Mouse (Mus musculus): ENCODE data around the gene Rab7b. TPM values are rescaled to one million over a fixed set of nuclear protein-coding genes. Genes with fewer than 3 reads are reported as not detected.

Rab7b gene
- polyA plus RNA-seq, 1 experiment, result 1.5 TPM

DNA sequence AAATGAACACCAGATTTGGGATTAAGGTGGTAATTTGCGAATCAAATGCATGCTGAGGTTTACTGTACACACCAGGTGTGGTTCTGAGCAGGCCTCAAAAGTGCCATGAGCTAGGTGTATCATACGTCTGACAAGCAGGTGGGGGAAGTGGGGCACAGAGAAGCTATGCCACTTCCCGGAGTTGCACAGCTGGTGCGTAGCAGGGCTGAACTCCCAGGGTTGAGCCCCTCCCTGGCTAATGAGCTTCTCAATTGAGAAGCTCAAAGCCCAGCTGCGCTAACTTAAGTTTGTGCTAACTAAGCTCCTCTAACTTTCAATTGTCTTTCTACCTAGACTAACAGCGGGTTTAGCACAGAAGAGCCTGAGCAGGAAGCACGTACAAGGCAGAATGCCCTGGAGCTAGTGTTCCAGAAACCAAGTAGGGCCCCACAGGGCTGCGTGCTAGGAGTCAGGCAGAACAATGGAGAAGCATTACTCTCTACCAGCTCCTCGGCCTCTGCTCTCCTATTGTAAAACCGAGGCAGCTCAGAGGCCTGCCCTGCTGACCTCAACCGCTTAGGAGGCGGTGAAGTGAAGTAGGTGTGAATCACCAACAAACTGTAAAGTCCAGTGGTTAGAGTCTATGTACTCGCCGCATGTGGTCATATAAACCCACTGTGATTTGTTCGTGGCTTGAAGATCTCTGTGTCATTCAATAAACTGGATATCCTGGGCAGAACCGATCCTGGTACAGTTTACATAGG, 30.6 kb downstream of the Rab7b start:
- Histone ChIP-seq H3K36me3 (ENCODE audit: control insufficient read depth, insufficient read depth, low read length) (no peaks in the 10 kb centered on the region), H3K4me3 (ENCODE audit: low read depth, low read length) (no peak overlapping the region), H3K27ac (ENCODE audit: insufficient read depth, low read depth, low read length) (no peak overlapping the region), H3K4me1 (ENCODE audit: control insufficient read depth, insufficient read depth, insufficient read length, low read length) (no peaks in the 10 kb centered on the region), H3K27me3 (ENCODE audit: control insufficient read depth, insufficient read depth, low read length) (no peaks in the 10 kb centered on the region)
- WGBS, result 74% methylated on average over 16 of the region's 16 CpGs
- no peak for TF ChIP-seq CTCF (IDR thresholded peaks at IDR 0.05; ENCODE audit: extremely low read depth, insufficient read length, insufficient replicate concordance, low read depth, low read length)
- no peak for TF ChIP-seq POLR2A (IDR thresholded peaks at IDR 0.05; ENCODE audit: low read depth, low read length)

DNA sequence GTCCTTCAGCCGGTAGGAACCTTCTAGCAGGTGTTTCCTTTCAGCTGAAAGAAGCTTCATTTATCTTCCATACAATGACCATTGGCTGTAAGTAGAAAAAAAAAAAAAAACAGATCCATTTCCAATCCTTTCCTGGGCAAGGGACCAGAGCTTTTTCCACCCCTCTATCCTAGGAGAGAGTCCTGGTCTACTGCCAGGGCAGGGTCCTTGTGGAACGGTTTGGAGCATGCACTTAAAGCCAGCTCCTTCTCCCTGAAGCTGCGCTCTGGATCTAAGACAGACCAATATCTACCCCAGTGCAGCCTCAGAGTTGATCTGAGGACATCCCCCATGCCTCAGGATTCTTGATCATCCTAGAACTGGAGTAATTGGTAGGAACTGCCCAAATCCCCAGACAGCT, 33.5 kb downstream of the Rab7b start:
- no peak overlapping the region for H3K27ac ChIP-seq (ENCODE audit: insufficient read depth, low read depth, low read length)
- TF ChIP-seq CTCF (IDR thresholded peaks at IDR 0.05; ENCODE audit: extremely low read depth, insufficient read length, insufficient replicate concordance, low read depth, low read length) (no peak), POLR2A (IDR thresholded peaks at IDR 0.05; ENCODE audit: low read depth, low read length) (no peak)
- no peaks in the 10 kb centered on the region for H3K36me3 ChIP-seq (ENCODE audit: control insufficient read depth, insufficient read depth, low read length)
- no peaks in the 10 kb centered on the region for H3K4me1 ChIP-seq (ENCODE audit: control insufficient read depth, insufficient read depth, insufficient read length, low read length)
- no peak overlapping the region for H3K4me3 ChIP-seq (ENCODE audit: low read depth, low read length)
- 75% methylated on average over 3 of the region's 3 CpGs for WGBS
- no peaks in the 10 kb centered on the region for H3K27me3 ChIP-seq (ENCODE audit: control insufficient read depth, insufficient read depth, low read length)

- H3K4me1 ChIP-seq (ENCODE audit: control insufficient read depth, insufficient read depth, insufficient read length, low read length), result no peaks in the 10 kb centered on the region
- TF ChIP-seq POLR2A (IDR thresholded peaks at IDR 0.05; ENCODE audit: low read depth, low read length), result no peak
- TF ChIP-seq CTCF (IDR thresholded peaks at IDR 0.05; ENCODE audit: extremely low read depth, insufficient read length, insufficient replicate concordance, low read depth, low read length), result no peak
- WGBS, result 69% methylated on average over 4 of the region's 4 CpGs
- H3K27me3 ChIP-seq (ENCODE audit: control insufficient read depth, insufficient read depth, low read length), result no peaks in the 10 kb centered on the region
- H3K4me3 ChIP-seq (ENCODE audit: low read depth, low read length), result no peak overlapping the region
- H3K27ac ChIP-seq (ENCODE audit: insufficient read depth, low read depth, low read length), result no peak overlapping the region
- H3K36me3 ChIP-seq (ENCODE audit: control insufficient read depth, insufficient read depth, low read length), result no peaks in the 10 kb centered on the region
Observed at GRCm38 (mm10) chr1:131723549-131723948, 35.1 kb downstream of the Rab7b start.

DNA sequence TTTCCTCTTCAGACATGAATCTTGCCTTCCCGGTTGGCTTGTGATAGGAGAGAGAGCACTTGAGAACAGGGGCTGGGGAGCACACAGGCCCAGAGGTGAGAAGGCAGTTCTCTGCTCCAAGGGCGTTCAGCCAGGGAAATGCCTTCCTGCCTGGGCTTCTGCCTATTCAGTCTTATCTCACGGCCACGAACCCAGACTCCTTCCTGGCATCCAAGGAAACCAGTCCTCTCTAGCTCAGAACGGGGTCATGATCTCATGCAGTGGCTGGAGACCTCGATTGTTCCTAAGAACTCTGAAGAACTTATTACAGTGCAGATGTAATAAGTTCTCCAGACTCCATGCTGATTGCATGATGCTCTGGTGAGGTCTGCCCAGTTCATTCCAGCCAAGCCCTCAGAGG, 38.1 kb downstream of the Rab7b start:
- no peaks in the 10 kb centered on the region; the same call in 1 of the 2 replicates for H3K27me3 ChIP-seq (ENCODE audit: control insufficient read depth, insufficient read depth, low read length)
- no peak overlapping the region for H3K27ac ChIP-seq (ENCODE audit: insufficient read depth, low read depth, low read length)
- H3K4me3 ChIP-seq (ENCODE audit: low read depth, low read length), result no peak overlapping the region
- 44% methylated on average over 6 of the region's 6 CpGs for WGBS
- H3K4me1 ChIP-seq (ENCODE audit: control insufficient read depth, insufficient read depth, insufficient read length, low read length), result no peaks in the 10 kb centered on the region
- TF ChIP-seq POLR2A (IDR thresholded peaks at IDR 0.05; ENCODE audit: low read depth, low read length), result no peak
- TF ChIP-seq CTCF (IDR thresholded peaks at IDR 0.05; ENCODE audit: extremely low read depth, insufficient read length, insufficient replicate concordance, low read depth, low read length), result no peak
- no peaks in the 10 kb centered on the region for H3K36me3 ChIP-seq (ENCODE audit: control insufficient read depth, insufficient read depth, low read length)

DNA sequence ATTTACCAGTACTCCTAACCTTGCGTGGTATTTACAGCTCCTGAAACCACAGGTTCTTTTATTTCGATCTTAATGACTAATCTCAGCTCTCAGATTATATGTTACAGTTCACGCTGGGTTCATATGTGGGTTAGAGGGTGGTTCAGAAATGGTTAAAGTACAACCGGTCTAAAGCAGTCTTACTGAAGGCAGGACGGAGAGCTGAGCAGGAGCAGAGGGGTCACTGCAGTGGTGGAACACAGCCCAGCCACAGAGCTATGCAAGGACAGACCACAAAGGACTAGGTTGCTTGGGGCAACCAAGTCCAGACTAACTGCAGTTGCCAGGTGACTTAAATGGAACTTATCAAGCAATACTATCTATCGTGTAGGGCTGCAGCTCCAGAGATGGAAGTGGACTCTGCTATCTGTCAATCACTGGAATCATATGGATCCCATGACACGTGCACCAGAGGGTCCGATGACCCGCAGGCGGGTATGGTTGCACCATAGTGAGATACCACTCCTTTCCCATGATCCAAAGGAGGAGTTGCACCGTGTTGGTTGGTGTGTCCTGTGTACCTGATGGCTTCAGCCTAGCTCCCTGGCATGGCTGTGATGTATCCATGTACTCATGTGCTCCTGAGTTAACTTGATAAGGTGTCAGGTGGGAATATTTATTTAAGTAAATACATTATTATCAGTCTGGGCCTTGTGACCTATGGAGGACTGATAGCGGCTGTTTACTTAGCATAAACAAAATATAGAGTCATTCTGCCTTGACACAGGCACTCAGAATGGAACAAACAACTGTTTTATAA, 42.3 kb downstream of the Rab7b start:
- H3K4me1 ChIP-seq (ENCODE audit: control insufficient read depth, insufficient read depth, insufficient read length, low read length), result no peaks in the 10 kb centered on the region
- no peaks in the 10 kb centered on the region; the same call in 1 of the 2 replicates for H3K27me3 ChIP-seq (ENCODE audit: control insufficient read depth, insufficient read depth, low read length)
- no peak overlapping the region for H3K27ac ChIP-seq (ENCODE audit: insufficient read depth, low read depth, low read length)
- no peaks in the 10 kb centered on the region for H3K36me3 ChIP-seq (ENCODE audit: control insufficient read depth, insufficient read depth, low read length)
- no peak for TF ChIP-seq POLR2A (IDR thresholded peaks at IDR 0.05; ENCODE audit: low read depth, low read length)
- TF ChIP-seq CTCF (IDR thresholded peaks at IDR 0.05; ENCODE audit: extremely low read depth, insufficient read length, insufficient replicate concordance, low read depth, low read length), result no peak
- 44% methylated on average over 12 of the region's 12 CpGs for WGBS
- no peak overlapping the region for H3K4me3 ChIP-seq (ENCODE audit: low read depth, low read length)

DNA sequence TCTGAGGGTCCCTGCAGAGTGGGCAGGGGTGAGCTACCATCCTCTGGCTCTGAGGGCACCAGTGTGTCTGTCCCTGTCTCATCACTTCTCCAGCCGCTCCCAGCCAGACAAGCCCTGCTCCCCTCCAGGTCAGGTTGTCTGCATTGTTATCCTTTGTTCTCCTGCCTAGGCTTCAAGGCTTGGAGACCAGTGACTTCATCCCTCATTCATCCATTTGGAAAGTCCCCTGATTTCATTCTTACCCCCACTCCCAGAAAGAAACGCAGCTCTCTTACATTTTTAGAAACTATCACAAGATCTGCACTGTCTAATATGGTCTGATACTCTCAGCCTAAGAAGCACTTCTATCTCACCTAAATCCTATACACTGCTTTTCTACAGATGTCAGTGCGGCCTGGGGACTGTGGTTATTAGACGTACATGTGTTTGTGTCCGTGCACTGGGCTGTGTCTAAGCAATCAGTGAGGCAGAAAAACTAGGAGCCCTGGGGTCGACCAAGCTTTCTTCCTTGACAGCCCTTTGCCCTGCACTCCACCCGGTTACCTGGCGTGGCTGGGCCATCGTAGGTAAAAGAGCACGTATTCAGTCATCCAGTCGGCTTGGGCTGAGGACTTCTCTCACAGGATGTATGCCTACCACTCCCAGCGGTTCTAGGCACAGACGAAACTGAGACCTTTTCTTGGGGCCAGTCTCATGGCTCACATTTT, 45.1 kb downstream of the Rab7b start:
- Histone ChIP-seq H3K27me3 (ENCODE audit: control insufficient read depth, insufficient read depth, low read length) (no peaks in the 10 kb centered on the region; the same call in 1 of the 2 replicates), H3K4me1 (ENCODE audit: control insufficient read depth, insufficient read depth, insufficient read length, low read length) (no peaks in the 10 kb centered on the region), H3K36me3 (ENCODE audit: control insufficient read depth, insufficient read depth, low read length) (no peaks in the 10 kb centered on the region), H3K27ac (ENCODE audit: insufficient read depth, low read depth, low read length) (no peak overlapping the region), H3K4me3 (ENCODE audit: low read depth, low read length) (no peak overlapping the region)
- no peak for TF ChIP-seq CTCF (IDR thresholded peaks at IDR 0.05; ENCODE audit: extremely low read depth, insufficient read length, insufficient replicate concordance, low read depth, low read length)
- WGBS, result 60% methylated on average over 13 of the region's 13 CpGs
